ENCODE assay signal across 19 mouse cellular contexts in the genomic region with DNA sequence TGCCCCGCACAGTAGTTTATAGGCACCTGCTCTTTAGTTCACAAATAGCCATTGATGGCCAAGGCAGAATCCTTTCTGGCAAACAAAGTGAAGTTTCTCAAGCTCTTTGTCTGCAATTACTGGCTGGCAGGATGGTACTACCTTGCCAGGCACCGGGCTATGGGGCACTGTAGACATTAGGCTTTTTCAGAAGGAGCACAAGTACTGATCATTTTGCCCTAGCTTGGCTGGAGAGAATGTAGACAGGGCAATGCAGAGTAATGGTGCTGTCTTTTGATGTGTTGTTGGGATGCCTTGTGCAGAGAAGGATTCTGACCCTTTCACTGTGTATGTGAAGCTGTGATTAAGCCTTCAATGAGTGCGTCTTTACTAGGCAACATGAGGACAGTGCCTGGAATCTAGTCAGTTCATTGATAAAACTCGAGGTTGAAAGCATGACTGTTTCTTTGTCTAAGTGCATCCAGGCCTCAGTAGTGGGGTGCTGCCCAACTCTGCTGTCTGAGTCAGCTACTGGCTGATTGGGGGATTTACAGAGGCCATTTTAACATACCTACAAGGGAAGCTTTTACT. TPM values are rescaled to one million over a fixed set of nuclear protein-coding genes. Genes with fewer than 3 reads are reported as not detected.
A peak's percentile ranks its signal among the peaks of the same experiment; 100 is the strongest.
DNase-seq lines count a peak whose midpoint lies in the region; ATAC-seq lines count a peak whose summit lies in the region.
"Had no signal": no experiment of that assay in that cellular context is flagged by ENCODE, and none has a peak within 500 bp of the region (broad histone marks: within the 10 kb centered on the region; RNA-seq: fewer than 3 reads in every experiment).

No protein-coding gene starts in this region.

- no peak overlapping the region for H3K9ac ChIP-seq in neural tube, embryonic 11.5 days (ENCODE audit: low read length)
- no peak overlapping the region for H3K9ac ChIP-seq in hindbrain, embryonic 11.5 days (ENCODE audit: low read depth, low read length)
- no peak overlapping the region for H3K9ac ChIP-seq in midbrain, embryonic 12.5 days (replicated peaks)
- H3K9ac ChIP-seq in neural tube, embryonic 15.5 days (replicated peaks), result no peak overlapping the region
- H3K9ac ChIP-seq: limb, embryonic 12.5 days; liver, embryonic 13.5 days; lung, embryonic 15.5 days had no signal

- H3K27me3 ChIP-seq in neural tube, embryonic 11.5 days (ENCODE audit: control insufficient read depth, insufficient read depth, low read length), result no peaks in the 10 kb centered on the region
- no peaks in the 10 kb centered on the region for H3K27me3 ChIP-seq in hindbrain, embryonic 11.5 days (ENCODE audit: control insufficient read depth, insufficient read depth, low read length)
- H3K27me3 ChIP-seq in midbrain, embryonic 12.5 days, result no peaks in the 10 kb centered on the region
- no peaks in the 10 kb centered on the region for H3K27me3 ChIP-seq in neural tube, embryonic 15.5 days (replicated peaks)
- H3K27me3 ChIP-seq: limb, embryonic 12.5 days; liver, embryonic 13.5 days; lung, embryonic 15.5 days had no signal

- ATAC-seq in neural tube, embryonic 11.5 days (ENCODE audit: insufficient read depth, low FRiP score, low TSS enrichment), result peak; percentile 28; the same call in 1 of the 2 replicates
- peak; percentile 71 for ATAC-seq in hindbrain, embryonic 11.5 days (ENCODE audit: low FRiP score)
- peak; percentile 42; the same call in 1 of the 2 replicates for ATAC-seq in midbrain, embryonic 12.5 days (ENCODE audit: low FRiP score, low read depth)
- ATAC-seq in neural tube, embryonic 15.5 days (ENCODE audit: low FRiP score), result peak; percentile 53; the same call in 1 of the 2 replicates
- ATAC-seq: inflammation-experienced regulatory T-cells, adult 6 months had no signal

- H3K4me3 ChIP-seq in neural tube, embryonic 11.5 days (ENCODE audit: low read depth, low read length), result no peak overlapping the region
- H3K4me3 ChIP-seq in hindbrain, embryonic 11.5 days (ENCODE audit: low read depth, low read length), result no peak overlapping the region
- H3K4me3 ChIP-seq in midbrain, embryonic 12.5 days, result no peak overlapping the region
- no peak overlapping the region for H3K4me3 ChIP-seq in neural tube, embryonic 15.5 days (replicated peaks)
- H3K4me3 ChIP-seq: left cerebral cortex, adult 2 months; limb, embryonic 12.5 days; liver, embryonic 13.5 days; lung, embryonic 15.5 days had no signal

- peaks cover 2% of the 10 kb centered on the region; the same call in 1 of the 2 replicates for H3K4me1 ChIP-seq in neural tube, embryonic 11.5 days (ENCODE audit: control insufficient read depth, insufficient read depth, low read length)
- H3K4me1 ChIP-seq in hindbrain, embryonic 11.5 days (replicated peaks; ENCODE audit: control insufficient read depth, insufficient read depth, low read length), result peaks cover 4% of the 10 kb centered on the region; the same call in 1 of the 2 replicates
- peaks cover 13% of the 10 kb centered on the region for H3K4me1 ChIP-seq in midbrain, embryonic 12.5 days
- H3K4me1 ChIP-seq in neural tube, embryonic 15.5 days, result peaks cover 3% of the 10 kb centered on the region; the same call in 1 of the 2 replicates
- H3K4me1 ChIP-seq: limb, embryonic 12.5 days; liver, embryonic 13.5 days; lung, embryonic 15.5 days had no signal

- no peak for DNase-seq in neural tube, embryonic 11.5 days (ENCODE audit: low spot score)
- no peak for DNase-seq in neural tube, embryonic 10.5 days (ENCODE audit: extremely low spot score, low spot score)
- peak; percentile 17 for DNase-seq in hindbrain, embryonic 11.5 days (ENCODE audit: low spot score)
- DNase-seq in layer of hippocampus, postnatal 10 days (ENCODE audit: low spot score in 2 of 2), result no peak
- no peak for DNase-seq in left cerebral cortex, postnatal 36 days (ENCODE audit: low spot score in 2 of 2)
- no peak for DNase-seq in kidney, postnatal 10 days
- DNase-seq: adrenal gland, postnatal 36 days; cerebellum, adult 9-10 months; gastrocnemius, postnatal 25 days; heart, postnatal 10 days; kidney, adult 8-10 months; liver, embryonic 13.5 days; thymus, postnatal 14 days had no signal

- no peaks in the 10 kb centered on the region for H3K36me3 ChIP-seq in neural tube, embryonic 11.5 days (ENCODE audit: control insufficient read depth, insufficient read depth, low read length)
- no peaks in the 10 kb centered on the region for H3K36me3 ChIP-seq in hindbrain, embryonic 11.5 days (ENCODE audit: control insufficient read depth, insufficient read depth, low read length)
- H3K36me3 ChIP-seq in midbrain, embryonic 12.5 days, result no peaks in the 10 kb centered on the region
- no peaks in the 10 kb centered on the region for H3K36me3 ChIP-seq in neural tube, embryonic 15.5 days
- H3K36me3 ChIP-seq: limb, embryonic 12.5 days; liver, embryonic 13.5 days; lung, embryonic 15.5 days had no signal

- H3K9me3 ChIP-seq in neural tube, embryonic 11.5 days (ENCODE audit: control insufficient read depth, low read length), result no peaks in the 10 kb centered on the region
- no peaks in the 10 kb centered on the region for H3K9me3 ChIP-seq in hindbrain, embryonic 11.5 days (ENCODE audit: control insufficient read depth, low read length)
- no peaks in the 10 kb centered on the region for H3K9me3 ChIP-seq in midbrain, embryonic 12.5 days
- no peaks in the 10 kb centered on the region for H3K9me3 ChIP-seq in neural tube, embryonic 15.5 days (replicated peaks)
- H3K9me3 ChIP-seq: limb, embryonic 12.5 days; liver, embryonic 13.5 days; lung, embryonic 15.5 days had no signal

- WGBS in neural tube, embryonic 11.5 days, result 64% methylated on average over 4 of the region's 4 CpGs
- 49% methylated on average over 4 of the region's 4 CpGs for WGBS in hindbrain, embryonic 11.5 days
- WGBS in midbrain, embryonic 12.5 days, result 58% methylated on average over 4 of the region's 4 CpGs
- 44% methylated on average over 4 of the region's 4 CpGs for WGBS in neural tube, embryonic 15.5 days

- intact Hi-C loops in left cerebral cortex, postnatal 36 days (cut with DNase I), result no loop called here

- no peak overlapping the region for H3K27ac ChIP-seq in neural tube, embryonic 11.5 days (ENCODE audit: low read depth, low read length)
- H3K27ac ChIP-seq in hindbrain, embryonic 11.5 days (ENCODE audit: low read depth, low read length), result no peak overlapping the region
- H3K27ac ChIP-seq in midbrain, embryonic 12.5 days (replicated peaks), result no peak overlapping the region
- no peak overlapping the region for H3K27ac ChIP-seq in neural tube, embryonic 15.5 days (replicated peaks)
- H3K27ac ChIP-seq: left cerebral cortex, adult 2 months; limb, embryonic 12.5 days; liver, embryonic 13.5 days; lung, embryonic 15.5 days had no signal

- no peak overlapping the region for H3K4me2 ChIP-seq in neural tube, embryonic 11.5 days (ENCODE audit: low read depth)
- no peak overlapping the region for H3K4me2 ChIP-seq in hindbrain, embryonic 11.5 days (replicated peaks; ENCODE audit: low read depth, low read length)
- H3K4me2 ChIP-seq in midbrain, embryonic 12.5 days (replicated peaks), result no peak overlapping the region
- no peak overlapping the region for H3K4me2 ChIP-seq in neural tube, embryonic 15.5 days
- H3K4me2 ChIP-seq: limb, embryonic 12.5 days; liver, embryonic 13.5 days; lung, embryonic 15.5 days had no signal

RNA-seq across cellular contexts. Expression of gene Slc35f1, which starts 57.8 kb away (rescaled TPM):
- 14.8 and 17.1 TPM in 2 replicates for polyA plus RNA-seq in neural tube, embryonic 11.5 days (2014; fragmentation: Nextera tagmentation; extraction: Ambion mirVana)
- polyA plus RNA-seq in hindbrain, embryonic 11.5 days (2014; fragmentation: Nextera tagmentation; extraction: Ambion mirVana), result 10.8 and 13.4 TPM in 2 replicates
- polyA plus RNA-seq in midbrain, embryonic 12.5 days (2016; fragmentation: Nextera tagmentation; extraction: Ambion mirVana), result 24.8 and 30.3 TPM in 2 replicates
- 29.4 and 36.0 TPM in 2 replicates for polyA plus RNA-seq in neural tube, embryonic 15.5 days (2015; fragmentation: Nextera tagmentation; extraction: Ambion mirVana)
- 10 to 100 TPM; 60.0 to 61.3 TPM for total RNA-seq in layer of hippocampus, postnatal 10 days (2021)
- total RNA-seq in left cerebral cortex, postnatal 36 days (2021), result 10 to 100 TPM; 49.9 to 50.2 TPM
- polyA plus RNA-seq: inflammation-experienced regulatory T-cells, adult 6 months had no signal
